Mouse (Mus musculus) liver, postnatal 0 days (tissue): ENCODE results near the gene Gm20696. TPM values are rescaled to one million over a fixed set of nuclear protein-coding genes. Genes with fewer than 3 reads are reported as not detected.

Experiments used
- ATAC-seq: fragments of 200-750 bp; cut with Nextera tagmentation; 2 replicates; pipeline ENCODE4 v1.8.0; 2017; ENCODE audit warnings: mild to moderate bottlenecking, moderate library complexity
- DNase-seq: peaks from one replicate; pipeline ENCODE4 v3.0.0-alpha.2; 2016
- H3K27ac ChIP-seq: fragments of 300-500 bp; sonication (generic); 2 replicates; pipeline ENCODE4 v1.5.1; 2014; ENCODE audit warnings: antibody characterized with exemption, moderate library complexity, mild to moderate bottlenecking, low read depth
- H3K27me3 ChIP-seq: fragments of 300-500 bp; sonication (generic); 2 replicates; pipeline ENCODE4 v1.6.1; 2014; ENCODE audit warnings: low read length, control low read depth, mixed read lengths; ENCODE audit not compliant: insufficient read depth
- H3K36me3 ChIP-seq: fragments of 300-500 bp; sonication (generic); replicated peaks from 2 replicates; pipeline ENCODE4 v1.6.1; 2014; ENCODE audit warnings: mild to moderate bottlenecking, control low read depth, low read length, moderate library complexity, mixed read lengths; ENCODE audit not compliant: insufficient read depth
- H3K4me1 ChIP-seq: fragments of 300-500 bp; sonication (generic); 2 replicates; pipeline ENCODE4 v1.6.1; 2014; ENCODE audit warnings: antibody characterized with exemption, mild to moderate bottlenecking, control low read depth; ENCODE audit not compliant: insufficient read depth
- H3K4me2 ChIP-seq: fragments of 300-500 bp; sonication (generic); 2 replicates; pipeline ENCODE4 v1.6.1; 2014; ENCODE audit warnings: low read depth, mild to moderate bottlenecking, low read length, moderate library complexity, mixed read lengths
- H3K4me3 ChIP-seq: fragments of 300-500 bp; sonication (generic); 2 replicates; pipeline ENCODE4 v1.5.1; 2014; ENCODE audit warnings: low read depth, low read length
- H3K9ac ChIP-seq: fragments of 300-500 bp; sonication (generic); replicated peaks from 2 replicates; pipeline ENCODE4 v1.6.1; 2014; ENCODE audit warnings: mild to moderate bottlenecking, moderate library complexity
- H3K9me3 ChIP-seq: fragments of 300-500 bp; sonication (generic); 2 replicates; pipeline ENCODE4 v1.6.1; 2016; ENCODE audit warnings: mild to moderate bottlenecking, control low read depth, low read length, mixed read lengths
- CTCF ChIP-seq: sonication (generic); IDR thresholded peaks from 2 replicates; pipeline ENCODE4 v1.5.1; 2016; ENCODE audit warnings: antibody characterized with exemption, low read depth
- EP300 ChIP-seq: IDR thresholded peaks from 2 replicates; pipeline ENCODE4 v1.6.1; 2016; ENCODE audit warnings: antibody characterized with exemption, low read depth, mild to moderate bottlenecking
- WGBS: fragments of 180-500 bp; shearing (Covaris S2); extraction: QIAGEN DNeasy Blood & Tissue Kit; methylation state at CpG from one replicate; pipeline ENCODE4 v1.1.7; 2014; ENCODE audit not compliant: insufficient replicate concordance; 5-methylcytosine and 5-hydroxymethylcytosine counted together
- polyA plus RNA-seq: library from polyadenylated mRNA; unstranded; fragments of >200 nt; fragmentation: Nextera tagmentation; extraction: Ambion mirVana; gene quantifications from 2 replicates; pipeline ENCODE4 v1.2.1, GENCODE M21; 2015

The Gm20696 gene
- polyA plus RNA-seq, 1 experiment from 2014 or later = 1.2 TPM

DNA sequence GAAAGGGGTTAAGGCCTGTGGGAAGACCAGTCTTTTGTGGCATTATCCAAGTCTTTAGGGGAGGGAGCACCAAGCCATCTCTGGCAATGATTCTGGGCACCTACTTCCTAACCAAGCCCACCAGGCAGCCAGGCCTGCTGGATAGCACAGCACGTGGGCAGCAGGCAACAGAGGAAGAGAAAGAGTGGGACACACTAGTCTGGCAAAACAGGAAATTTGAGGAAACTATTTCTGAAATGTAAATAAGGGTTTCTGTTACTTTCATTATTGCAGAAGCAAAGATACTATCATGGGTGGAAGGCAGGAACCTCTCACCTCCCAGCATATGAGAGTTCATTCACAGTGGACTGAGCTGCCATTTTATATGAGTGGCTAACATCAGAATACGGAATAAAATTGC lies 265.4 kb downstream of the Gm20696 start:
- Histone ChIP-seq H3K27ac (no peak overlapping the region), H3K36me3 (peaks cover 5% of the 10 kb centered on the region; the same call in 1 of the 2 replicates), H3K4me2 (no peak overlapping the region), H3K9me3 (no peaks in the 10 kb centered on the region), H3K27me3 (no peaks in the 10 kb centered on the region), H3K9ac (no peak overlapping the region), H3K4me1 (peaks cover 11% of the 10 kb centered on the region), H3K4me3 (no peak overlapping the region)
- ATAC-seq (no peak), DNase-seq (no peak)
- TF ChIP-seq EP300 (no peak), CTCF (no peak)
- 51% methylated on average over 2 of the region's 2 CpGs for WGBS

DNA sequence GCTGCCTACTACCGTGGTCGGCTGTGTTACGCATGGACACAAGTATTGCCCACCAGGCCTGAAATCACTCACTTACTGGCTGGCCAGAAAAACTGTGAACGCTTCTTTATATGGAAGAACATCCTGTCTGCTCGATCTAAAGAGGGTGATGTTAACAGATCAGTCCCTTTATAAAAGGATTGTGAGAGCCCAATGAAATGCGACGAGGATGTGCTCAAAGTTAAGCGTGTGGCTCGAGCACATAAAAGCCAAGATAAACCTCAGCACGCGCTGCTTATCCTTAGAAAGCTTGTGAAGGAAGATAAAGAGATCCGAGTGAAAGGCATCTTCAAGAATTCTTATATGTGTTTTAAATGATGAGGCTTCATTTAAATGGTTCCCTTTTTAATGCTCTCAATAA lies 270.9 kb downstream of the Gm20696 start:
- Histone ChIP-seq H3K4me1 (no peaks in the 10 kb centered on the region), H3K27me3 (no peaks in the 10 kb centered on the region), H3K27ac (no peak overlapping the region), H3K36me3 (peaks cover 5% of the 10 kb centered on the region; the same call in 1 of the 2 replicates), H3K4me2 (no peak overlapping the region), H3K9me3 (no peaks in the 10 kb centered on the region), H3K4me3 (no peak overlapping the region), H3K9ac (no peak overlapping the region)
- no peak for DNase-seq
- TF ChIP-seq CTCF = no peak
- no peak for TF ChIP-seq EP300
- ATAC-seq = no peak
- WGBS = 83% methylated on average over 12 of the region's 12 CpGs

DNA sequence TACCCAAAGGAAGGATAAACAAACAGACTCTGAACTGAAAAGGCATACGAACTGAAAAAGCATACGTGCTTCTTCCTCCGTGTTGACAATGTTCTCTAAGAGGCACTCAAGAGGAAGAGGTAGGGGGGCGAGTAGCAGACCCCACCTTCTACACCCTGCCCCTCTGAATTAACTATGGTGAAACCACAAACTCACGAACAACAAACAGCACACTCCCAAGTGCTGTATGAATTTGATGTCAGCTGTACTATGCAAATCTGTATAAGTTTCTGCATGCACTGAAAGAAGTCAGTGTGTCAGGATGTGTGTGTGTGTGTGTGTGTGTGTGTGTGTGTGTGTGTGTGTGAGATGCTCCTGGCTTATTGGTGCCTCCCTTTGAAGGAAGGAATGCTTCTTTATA lies 271.8 kb downstream of the Gm20696 start:
- Histone ChIP-seq H3K9ac (no peak overlapping the region), H3K36me3 (peaks cover 5% of the 10 kb centered on the region; the same call in 1 of the 2 replicates), H3K4me1 (no peaks in the 10 kb centered on the region; the same call in 1 of the 2 replicates), H3K9me3 (no peaks in the 10 kb centered on the region), H3K4me3 (no peak overlapping the region), H3K27ac (no peak overlapping the region), H3K27me3 (no peaks in the 10 kb centered on the region), H3K4me2 (no peak overlapping the region)
- DNase-seq (no peak), ATAC-seq (no peak)
- TF ChIP-seq EP300 (no peak), CTCF (no peak)
- 44% methylated on average over 5 of the region's 5 CpGs for WGBS

DNA sequence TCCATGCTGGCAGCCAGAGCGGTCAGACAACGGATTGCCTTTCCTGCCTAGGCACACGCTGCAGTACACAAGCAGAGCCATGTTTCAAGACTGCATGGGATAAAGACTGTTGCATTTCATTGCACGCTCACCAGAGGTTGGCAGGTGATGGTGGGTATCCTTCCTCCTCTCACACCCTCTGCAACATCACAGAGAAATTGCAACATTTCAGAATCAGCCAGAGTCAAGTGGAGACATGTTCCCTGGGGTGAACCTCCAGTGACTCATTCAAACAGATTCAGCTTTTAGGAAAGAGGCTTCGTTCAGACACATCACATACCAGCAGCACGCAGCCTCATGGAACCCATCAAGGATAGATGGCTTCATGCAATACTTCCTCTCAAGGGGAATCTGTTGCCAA lies 274.1 kb downstream of the Gm20696 start:
- Histone ChIP-seq H3K4me2 (no peak overlapping the region), H3K27ac (no peak overlapping the region), H3K9me3 (no peaks in the 10 kb centered on the region), H3K9ac (no peak overlapping the region), H3K4me1 (peaks cover 18% of the 10 kb centered on the region), H3K4me3 (no peak overlapping the region), H3K27me3 (no peaks in the 10 kb centered on the region), H3K36me3 (no peaks in the 10 kb centered on the region)
- ATAC-seq (no peak), DNase-seq (no peak)
- WGBS = 80% methylated on average over 6 of the region's 6 CpGs
- TF ChIP-seq CTCF (no peak), EP300 (no peak)

DNA sequence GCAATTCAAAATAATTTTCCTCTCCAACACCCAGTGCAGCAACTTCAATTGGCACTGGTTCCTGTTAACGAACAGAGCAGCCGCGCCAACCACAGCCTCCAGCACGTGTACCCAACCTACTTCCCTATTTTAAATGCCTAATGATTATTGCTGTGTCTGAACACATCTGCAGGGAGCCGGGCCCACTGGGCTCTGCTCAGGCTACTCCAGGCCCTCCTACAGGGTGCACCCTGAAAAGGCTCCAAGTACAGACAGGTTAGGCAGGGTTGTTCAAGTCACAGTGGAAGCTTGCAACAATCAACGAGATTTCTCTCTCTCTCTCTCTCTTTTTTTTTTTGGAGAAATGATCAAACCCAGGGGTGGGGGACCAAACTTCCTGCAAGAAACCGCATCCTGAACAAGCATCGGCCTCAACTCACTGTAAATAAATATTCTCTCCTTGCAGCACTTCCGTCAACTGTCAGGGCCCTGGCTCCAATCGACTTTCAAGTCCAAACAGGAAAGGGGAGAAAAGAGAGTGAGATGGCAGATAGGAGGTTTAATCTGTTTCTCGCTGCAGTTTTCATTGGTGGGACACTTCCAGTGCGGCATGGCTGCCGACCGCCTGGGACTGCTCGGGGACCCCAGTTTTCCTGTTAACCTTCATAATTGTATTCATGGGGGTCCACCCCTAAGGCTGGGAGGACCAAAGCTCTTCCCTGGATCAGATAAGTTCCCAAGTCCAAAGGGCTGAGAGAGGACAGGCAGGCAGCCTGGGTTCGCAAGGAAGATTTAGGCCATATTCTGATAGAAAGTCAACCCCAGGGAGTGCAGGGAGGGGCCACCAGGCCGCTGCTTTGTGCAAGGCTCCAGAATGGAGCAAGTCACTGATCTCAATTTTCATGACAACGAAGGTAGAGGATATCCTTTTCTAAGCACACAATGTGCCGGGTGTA lies 277.6 kb downstream of the Gm20696 start:
- no peaks in the 10 kb centered on the region for H3K36me3 ChIP-seq
- WGBS = 31% methylated on average over 19 of the region's 19 CpGs
- ATAC-seq (peak; percentile 70), DNase-seq (peak; percentile 63)
- peak overlapping the region; percentile 84 for H3K27ac ChIP-seq
- peaks cover 22% of the 10 kb centered on the region for H3K4me1 ChIP-seq
- no peaks in the 10 kb centered on the region for H3K9me3 ChIP-seq
- no peak overlapping the region for H3K4me3 ChIP-seq
- peak overlapping the region; percentile 3; the same call in 1 of the 2 replicates for H3K9ac ChIP-seq
- peak overlapping the region; percentile 10; the same call in 1 of the 2 replicates for H3K4me2 ChIP-seq
- TF ChIP-seq EP300 (no peak), CTCF (no peak)
- no peaks in the 10 kb centered on the region for H3K27me3 ChIP-seq

DNA sequence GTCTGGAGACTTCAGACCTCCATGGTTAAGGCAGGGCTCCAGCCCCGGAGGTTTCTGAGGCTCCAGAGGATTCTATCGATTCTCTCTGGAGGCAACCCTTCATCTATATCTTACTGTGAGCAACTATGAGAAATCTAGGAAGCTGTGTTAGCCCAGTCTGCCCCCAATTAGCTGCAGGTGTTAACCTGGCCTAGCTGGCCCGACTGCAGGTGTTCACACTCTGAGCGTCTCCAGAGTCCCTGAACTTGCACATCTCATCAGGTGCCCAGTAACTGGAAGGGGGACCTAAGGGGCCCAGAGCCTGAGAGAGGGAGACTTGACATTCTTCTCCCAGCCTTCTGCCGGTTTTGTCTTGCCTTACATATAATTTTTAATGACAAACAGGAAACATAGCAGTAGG lies 278.6 kb downstream of the Gm20696 start:
- H3K4me1 ChIP-seq = peaks cover 22% of the 10 kb centered on the region
- no peak for ATAC-seq
- no peak overlapping the region for H3K9ac ChIP-seq
- 39% methylated on average over 5 of the region's 5 CpGs for WGBS
- no peak overlapping the region for H3K4me3 ChIP-seq
- H3K36me3 ChIP-seq = no peaks in the 10 kb centered on the region
- no peaks in the 10 kb centered on the region for H3K9me3 ChIP-seq
- DNase-seq = no peak
- TF ChIP-seq EP300 = no peak
- H3K27ac ChIP-seq = peak overlapping the region; percentile 84
- H3K4me2 ChIP-seq = no peak overlapping the region
- no peaks in the 10 kb centered on the region for H3K27me3 ChIP-seq
